Mouse (Mus musculus) bone marrow, adult 2 months (tissue): Measurements from ENCODE around the gene Tmem182. TPM values are rescaled to one million over a fixed set of nuclear protein-coding genes. Genes with fewer than 3 reads are reported as not detected.

ENCODE experiments used
- H3K27ac ChIP-seq: fragments of 200-500 bp; 2 replicates; pipeline ENCODE4 v1.5.1; 2012; ENCODE audit warnings: low read depth, mild to moderate bottlenecking, control low read depth, inconsistent platforms, low read length; ENCODE audit not compliant: control insufficient read depth, poor library complexity, insufficient read depth
- H3K4me1 ChIP-seq: fragments of 200-500 bp; 2 replicates; pipeline ENCODE4 v1.6.1; 2011; ENCODE audit warnings: low read length; ENCODE audit not compliant: control insufficient read depth, insufficient read depth
- H3K4me3 ChIP-seq: fragments of 200-500 bp; replicated peaks from 2 replicates; pipeline ENCODE3; 2011; ENCODE audit warnings: mild to moderate bottlenecking, low read depth, low read length, control low read depth; ENCODE audit not compliant: control insufficient read depth
- CTCF ChIP-seq: fragments of 200-500 bp; IDR thresholded peaks from 2 replicates; pipeline ENCODE4 v1.5.1; 2011; ENCODE audit warnings: low read length, control low read depth; ENCODE audit not compliant: control insufficient read depth, insufficient read depth
- POLR2A ChIP-seq: fragments of 200-500 bp; IDR thresholded peaks from 2 replicates; pipeline ENCODE4 v1.6.1; 2011; ENCODE audit warnings: low read depth, mild to moderate bottlenecking, control low read depth, low read length, borderline replicate concordance; ENCODE audit not compliant: control insufficient read depth
- WGBS: fragments of 180-500 bp; shearing (Covaris S2); methylation state at CpG from one replicate; pipeline ENCODE4 v1.1.7; 2018; 5-methylcytosine and 5-hydroxymethylcytosine counted together
- polyA plus RNA-seq: library from polyadenylated mRNA; stranded (reverse); fragments of >200 nt; gene quantifications from 2 replicates; pipeline ENCODE4 v1.2.4, GENCODE M21; 2011; ENCODE audit warnings: low replicate concordance; ENCODE audit not compliant: missing spikeins, insufficient read depth, insufficient read length

Gene Tmem182
- polyA plus RNA-seq, 1 experiment: not detected

GRCm38 (mm10) chr1:40867106-40867505 is 61.7 kb downstream of the Tmem182 start:
- no peaks in the 10 kb centered on the region; the same call in 1 of the 2 replicates for H3K4me1 ChIP-seq
- 79% methylated on average over 3 of the region's 3 CpGs for WGBS
- no peak for TF ChIP-seq CTCF
- no peak for TF ChIP-seq POLR2A
- H3K4me3 ChIP-seq: no peak overlapping the region
- H3K27ac ChIP-seq: no peak overlapping the region

DNA sequence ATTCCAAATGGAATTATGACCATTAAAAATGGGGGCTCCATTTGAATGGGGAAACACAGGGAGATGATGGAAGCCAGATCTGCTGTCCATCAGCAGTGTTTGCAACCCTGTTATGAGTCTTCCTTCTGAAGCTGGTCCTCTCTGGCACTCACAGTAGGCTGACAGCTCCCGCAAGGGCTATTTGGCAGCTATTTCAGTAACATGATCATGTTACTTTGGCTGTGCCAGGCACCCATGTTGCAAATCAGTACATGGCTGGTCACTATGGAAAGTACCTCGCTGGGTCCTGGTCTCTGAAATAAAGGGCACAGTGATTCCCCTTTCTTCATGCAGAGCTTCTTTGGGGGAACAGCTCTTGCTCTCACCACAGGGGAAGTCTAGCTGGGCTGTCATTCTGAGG is 62.2 kb downstream of the Tmem182 start:
- 75% methylated on average over 2 of the region's 2 CpGs for WGBS
- no peak for TF ChIP-seq CTCF
- no peak for TF ChIP-seq POLR2A
- Histone ChIP-seq H3K27ac (no peak overlapping the region), H3K4me1 (no peaks in the 10 kb centered on the region; the same call in 1 of the 2 replicates), H3K4me3 (no peak overlapping the region)

- no peak for TF ChIP-seq POLR2A
- TF ChIP-seq CTCF: no peak
- 69% methylated on average over 10 of the region's 10 CpGs for WGBS
- H3K27ac ChIP-seq: no peak overlapping the region
- H3K4me3 ChIP-seq: no peak overlapping the region
- no peaks in the 10 kb centered on the region; the same call in 1 of the 2 replicates for H3K4me1 ChIP-seq
Observed at GRCm38 (mm10) chr1:40873760-40874455, 68.5 kb downstream of the Tmem182 start.

DNA sequence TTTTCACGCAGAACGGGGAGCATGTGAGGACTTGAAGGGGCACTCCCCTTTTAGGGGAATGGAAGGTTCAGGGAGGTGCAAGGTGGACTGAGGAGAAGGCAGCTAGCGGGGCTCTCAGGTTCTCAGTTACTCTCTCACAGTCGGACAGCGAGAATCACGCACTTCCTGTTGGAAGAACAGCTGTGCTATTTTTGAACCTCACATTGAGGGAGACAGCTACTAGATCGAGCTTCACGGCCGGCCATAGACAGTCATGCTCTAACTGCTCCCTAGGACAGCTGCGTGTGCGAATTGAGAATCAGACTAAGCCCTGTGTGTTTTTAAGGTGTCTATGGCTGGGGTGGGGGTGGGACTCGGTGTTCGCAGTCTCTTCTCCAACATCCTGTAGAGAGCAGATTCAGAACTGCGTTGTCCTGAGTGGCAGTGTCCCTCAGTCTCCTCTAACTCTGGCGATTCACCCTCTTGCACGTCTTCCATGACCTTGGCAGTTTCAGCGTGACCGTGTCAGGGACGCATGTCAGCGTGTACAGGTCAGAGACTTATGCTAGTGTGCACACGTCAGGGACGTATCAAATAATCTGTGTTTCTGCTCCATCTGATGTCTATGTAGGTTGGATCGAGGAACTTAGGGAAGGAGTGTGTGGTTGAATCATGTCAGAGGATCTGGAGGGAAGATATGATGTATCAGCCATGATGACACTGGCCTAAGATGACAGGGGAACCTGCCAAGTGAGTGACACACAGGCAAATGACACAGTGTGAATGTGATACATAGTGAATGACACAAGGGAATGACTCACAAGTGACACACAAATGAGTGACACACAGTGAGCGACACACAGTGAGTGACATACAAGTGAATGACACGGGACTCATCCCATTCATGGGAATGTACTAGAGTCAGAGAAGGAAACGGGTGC is 69.3 kb downstream of the Tmem182 start:
- 62% methylated on average over 26 of the region's 26 CpGs for WGBS
- H3K4me3 ChIP-seq: no peak overlapping the region
- H3K4me1 ChIP-seq: no peaks in the 10 kb centered on the region; the same call in 1 of the 2 replicates
- no peak overlapping the region for H3K27ac ChIP-seq
- TF ChIP-seq POLR2A: no peak
- no peak for TF ChIP-seq CTCF

- Histone ChIP-seq H3K4me1 (no peaks in the 10 kb centered on the region), H3K27ac (no peak overlapping the region), H3K4me3 (no peak overlapping the region)
- 26% methylated on average over 9 of the region's 9 CpGs for WGBS
- TF ChIP-seq POLR2A: no peak
Observed at GRCm38 (mm10) chr1:40879051-40879450, 73.7 kb downstream of the Tmem182 start.

GRCm38 (mm10) chr1:40879526-40879925 is 74.1 kb downstream of the Tmem182 start:
- Histone ChIP-seq H3K4me3 (no peak overlapping the region), H3K27ac (no peak overlapping the region), H3K4me1 (no peaks in the 10 kb centered on the region)
- WGBS: 73% methylated on average over 6 of the region's 6 CpGs
- TF ChIP-seq CTCF: no peak

- no peak overlapping the region for H3K4me3 ChIP-seq
- 29% methylated on average over 2 of the region's 2 CpGs for WGBS
- no peaks in the 10 kb centered on the region for H3K4me1 ChIP-seq
- no peak overlapping the region for H3K27ac ChIP-seq
- TF ChIP-seq POLR2A (no peak), CTCF (no peak)
Observed at GRCm38 (mm10) chr1:40880527-40880926, 75.1 kb downstream of the Tmem182 start.

GRCm38 (mm10) chr1:40883856-40884255 is 78.5 kb downstream of the Tmem182 start:
- Histone ChIP-seq H3K4me3 (no peak overlapping the region), H3K4me1 (no peaks in the 10 kb centered on the region), H3K27ac (no peak overlapping the region)
- TF ChIP-seq POLR2A: no peak
- no peak for TF ChIP-seq CTCF
- 85% methylated on average over 2 of the region's 2 CpGs for WGBS

GRCm38 (mm10) chr1:40884943-40885342 is 79.5 kb downstream of the Tmem182 start:
- WGBS: 67% methylated on average over 6 of the region's 6 CpGs
- Histone ChIP-seq H3K4me3 (no peak overlapping the region), H3K27ac (no peak overlapping the region), H3K4me1 (no peaks in the 10 kb centered on the region)
- TF ChIP-seq CTCF (no peak), POLR2A (no peak)
